ENCODE assay signal across 20 mouse cellular contexts in genomic region chr15:98689682-98690081, GRCm38 (mm10). TPM values are rescaled to one million over a fixed set of nuclear protein-coding genes. Genes with fewer than 3 reads are reported as not detected.
"Had no signal": no experiment of that assay in that cellular context is flagged by ENCODE, and none has a peak within 500 bp of the region (broad histone marks: within the 10 kb centered on the region; RNA-seq: fewer than 3 reads in every experiment).

No protein-coding gene starts in this region.

- H3K4me3 ChIP-seq: midbrain, embryonic 12.5 days; myocyte; neural tube, embryonic 13.5 days; neural tube, embryonic 15.5 days; stomach, embryonic 15.5 days had no signal

- ATAC-seq: midbrain, embryonic 16.5 days had no signal

- H3K9me3 ChIP-seq: midbrain, embryonic 12.5 days; neural tube, embryonic 13.5 days; neural tube, embryonic 15.5 days; stomach, embryonic 15.5 days had no signal

- H3K36me3 ChIP-seq: midbrain, embryonic 12.5 days; neural tube, embryonic 13.5 days; neural tube, embryonic 15.5 days; stomach, embryonic 15.5 days had no signal

- DNase-seq: lung, adult 18-20 months; lung, embryonic 14.5 days; lung, postnatal 10 days; lung, postnatal 4 days; midbrain, embryonic 14.5 days; retina, postnatal 1 day; right cerebral cortex, adult 18-20 months; right cerebral cortex, postnatal 25 days; right cerebral cortex, postnatal 4 days; thymus, adult 2 months; thymus, postnatal 25 days; thymus, postnatal 4 days had no signal

- H3K4me2 ChIP-seq: lung, embryonic 14.5 days; midbrain, embryonic 12.5 days; neural tube, embryonic 13.5 days; neural tube, embryonic 15.5 days; stomach, embryonic 15.5 days had no signal

- H3K9ac ChIP-seq: lung, embryonic 14.5 days; midbrain, embryonic 12.5 days; neural tube, embryonic 13.5 days; neural tube, embryonic 15.5 days; stomach, embryonic 15.5 days had no signal

- H3K27me3 ChIP-seq: midbrain, embryonic 12.5 days; neural tube, embryonic 13.5 days; neural tube, embryonic 15.5 days; stomach, embryonic 15.5 days had no signal

- H3K27ac ChIP-seq: midbrain, embryonic 12.5 days; neural tube, embryonic 13.5 days; neural tube, embryonic 15.5 days; stomach, embryonic 15.5 days; stomach, postnatal 0 days had no signal

RNA-seq across cellular contexts. Expression of gene Ccdc65, which starts 18.3 kb away (rescaled TPM):
- polyA plus RNA-seq: spleen, adult 2 months had no signal
